Mouse (Mus musculus): Measurements from ENCODE around the gene Syt12.

Syt12 gene

DNA sequence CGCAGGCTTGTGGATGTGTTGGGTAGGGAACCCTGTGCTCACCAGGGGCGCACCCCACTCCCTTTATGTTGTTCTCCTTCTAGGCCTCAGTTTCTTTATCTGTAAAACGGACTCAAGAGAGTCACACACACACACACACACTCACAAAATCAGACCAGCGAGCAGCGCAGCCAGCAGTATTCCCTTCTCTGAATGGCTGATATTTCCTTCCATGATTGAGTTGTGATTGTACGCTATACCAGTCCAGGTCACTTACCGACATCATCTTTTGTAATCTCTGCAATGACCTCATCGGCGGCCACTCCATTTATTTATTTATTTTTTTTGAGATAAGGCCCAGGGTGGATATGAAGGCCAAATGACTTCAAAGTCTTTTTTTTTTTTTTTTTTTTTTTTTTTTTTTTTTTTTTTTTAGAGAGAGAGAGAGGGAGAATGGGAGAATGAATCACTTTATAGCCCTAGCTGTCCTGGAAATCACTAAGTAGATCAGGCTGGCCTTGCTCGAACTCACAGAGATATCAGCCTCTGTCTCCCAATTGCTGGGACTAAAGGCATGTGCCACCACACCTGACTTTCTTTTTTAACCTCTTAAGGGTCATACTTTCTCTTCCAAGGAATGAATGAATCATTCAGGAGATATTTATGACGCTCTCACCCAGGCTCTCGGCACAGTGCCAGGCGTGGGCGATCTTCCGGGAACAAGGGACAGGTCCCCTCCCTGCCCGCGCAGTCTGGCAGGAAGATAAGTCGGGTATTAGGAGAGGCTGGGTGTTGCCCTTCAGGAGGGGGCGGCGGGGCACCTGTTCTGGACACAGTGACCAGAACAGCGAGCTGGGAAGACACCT is at the start of gene Syt12:
Gene Syt12 (minus strand): TSS at position 103 of the 845 bp plus-strand sequence.
- DNase-seq (ENCODE audit: low spot score) = peak; percentile 56

DNA sequence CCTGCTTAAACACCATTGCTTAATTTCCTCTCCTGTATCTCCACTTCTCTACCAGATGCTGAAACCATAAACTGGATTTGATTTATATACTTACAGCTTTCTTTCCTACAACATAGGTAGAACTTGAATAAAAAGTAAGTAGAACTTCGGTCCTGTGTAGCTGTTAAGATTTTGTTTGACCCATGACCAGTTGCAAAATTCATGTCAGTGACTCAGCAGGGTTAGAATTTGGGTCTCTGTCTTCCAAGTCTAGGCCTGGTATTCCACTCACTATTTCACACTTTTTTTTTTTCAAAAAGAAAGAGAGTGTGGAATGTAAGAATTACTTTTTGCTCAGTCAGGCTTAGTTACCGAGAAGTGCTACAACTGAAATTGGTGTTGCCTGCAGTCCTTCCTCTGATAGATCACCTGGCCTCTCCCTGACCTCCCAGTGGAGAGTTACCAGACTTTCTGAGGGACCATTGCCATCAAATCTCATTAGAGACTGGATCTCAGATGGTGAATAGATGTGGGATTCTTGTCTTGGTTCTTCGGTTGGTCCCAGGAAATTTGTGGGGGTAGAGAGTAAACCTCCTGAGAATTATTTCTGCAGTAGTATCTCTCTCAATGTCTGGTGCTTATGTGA is 44.3 kb upstream of the Syt12 start:
- DNase-seq (ENCODE audit: low spot score) = no peak

DNA sequence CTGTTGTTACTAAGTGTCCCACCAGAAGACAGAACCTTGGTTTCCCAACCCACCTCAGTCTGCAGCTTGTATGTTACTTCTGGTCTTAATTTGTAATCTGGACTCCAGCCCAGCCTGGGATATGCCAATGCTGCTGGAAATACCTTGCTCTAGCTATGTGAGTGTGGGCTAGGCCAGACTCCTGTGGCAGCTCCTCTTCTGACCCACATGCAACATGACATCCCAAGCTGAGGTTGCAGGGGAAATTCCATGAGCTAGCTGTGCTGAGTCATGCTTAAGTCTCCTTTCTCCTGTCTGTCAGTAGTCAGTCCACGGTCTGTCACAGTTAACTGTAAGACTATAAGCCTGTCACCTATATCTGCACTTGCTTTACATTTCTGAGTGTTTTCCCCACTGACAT is 40.2 kb upstream of the Syt12 start:
- DNase-seq (ENCODE audit: low spot score) = no peak

DNA sequence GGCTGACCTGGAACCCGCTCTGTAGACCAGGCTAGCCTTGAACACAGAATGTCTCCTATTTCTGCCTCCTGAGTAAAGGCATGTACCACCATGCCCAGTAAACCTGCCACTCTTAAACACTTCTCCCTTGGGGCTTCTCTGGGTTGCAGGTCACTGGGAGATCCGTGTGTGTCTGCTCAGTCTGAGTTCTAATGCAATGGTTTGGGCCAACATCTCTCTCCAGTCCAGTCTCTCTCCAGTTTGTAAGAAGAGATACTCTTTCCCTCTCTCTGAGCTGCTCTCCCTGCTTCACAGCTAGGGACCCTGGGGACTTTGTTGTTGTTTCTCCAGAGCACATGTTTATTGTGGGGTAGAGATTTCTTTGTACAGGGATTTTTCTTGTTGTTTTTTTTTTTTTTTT is 39.0 kb upstream of the Syt12 start:
- DNase-seq (ENCODE audit: low spot score) = no peak

DNA sequence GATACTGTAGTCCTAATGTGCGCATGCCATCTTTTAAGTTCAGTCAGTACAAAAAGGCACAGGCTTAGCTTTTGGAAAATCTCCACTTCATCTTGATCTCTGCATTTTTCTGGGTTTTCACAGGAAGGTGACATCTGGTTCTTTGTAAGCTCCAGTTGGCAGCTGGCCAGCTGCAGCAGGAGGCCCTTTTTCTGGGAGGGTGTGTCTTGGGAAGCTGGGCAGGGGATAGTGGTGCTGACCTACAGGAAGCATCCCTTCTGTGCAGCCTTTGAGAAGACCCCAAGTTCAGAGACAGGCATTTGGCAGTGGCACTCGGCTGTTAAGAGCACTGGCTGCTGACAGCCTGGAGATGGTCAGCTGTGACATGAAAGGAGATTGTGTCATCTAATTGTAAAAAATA is 38.5 kb upstream of the Syt12 start:
- DNase-seq (ENCODE audit: low spot score) = no peak

DNA sequence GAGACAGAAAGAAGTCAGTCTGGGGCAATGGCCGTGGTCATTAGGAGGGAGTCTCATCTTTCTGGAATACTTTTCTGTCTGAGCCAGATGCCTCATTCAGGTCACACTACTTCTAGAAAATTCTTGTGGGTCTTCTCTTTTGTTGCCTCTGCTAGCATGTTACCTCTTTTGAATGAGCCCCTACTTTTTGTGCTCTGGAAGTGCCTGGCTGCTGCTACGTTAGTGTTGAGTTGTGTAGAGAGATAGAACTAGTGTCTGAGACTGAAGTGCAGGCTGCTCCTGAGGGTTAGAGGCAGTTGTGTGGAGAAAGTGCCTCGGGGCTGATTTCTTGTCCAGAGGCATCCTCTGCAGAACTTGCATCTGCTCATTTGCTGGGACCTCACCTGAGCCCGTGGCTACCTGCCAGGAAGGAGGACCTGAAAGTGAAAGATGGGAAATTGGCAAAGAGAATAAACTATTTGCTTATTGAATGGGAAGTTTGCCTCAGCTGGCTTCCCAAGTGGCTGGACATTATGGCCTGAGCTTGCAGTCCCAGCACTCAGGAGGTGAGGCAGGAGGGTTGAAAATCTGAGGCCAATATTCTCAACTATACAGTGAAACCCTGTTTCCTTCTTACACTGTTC is 36.1 kb upstream of the Syt12 start:
- no peak for DNase-seq (ENCODE audit: low spot score)

DNA sequence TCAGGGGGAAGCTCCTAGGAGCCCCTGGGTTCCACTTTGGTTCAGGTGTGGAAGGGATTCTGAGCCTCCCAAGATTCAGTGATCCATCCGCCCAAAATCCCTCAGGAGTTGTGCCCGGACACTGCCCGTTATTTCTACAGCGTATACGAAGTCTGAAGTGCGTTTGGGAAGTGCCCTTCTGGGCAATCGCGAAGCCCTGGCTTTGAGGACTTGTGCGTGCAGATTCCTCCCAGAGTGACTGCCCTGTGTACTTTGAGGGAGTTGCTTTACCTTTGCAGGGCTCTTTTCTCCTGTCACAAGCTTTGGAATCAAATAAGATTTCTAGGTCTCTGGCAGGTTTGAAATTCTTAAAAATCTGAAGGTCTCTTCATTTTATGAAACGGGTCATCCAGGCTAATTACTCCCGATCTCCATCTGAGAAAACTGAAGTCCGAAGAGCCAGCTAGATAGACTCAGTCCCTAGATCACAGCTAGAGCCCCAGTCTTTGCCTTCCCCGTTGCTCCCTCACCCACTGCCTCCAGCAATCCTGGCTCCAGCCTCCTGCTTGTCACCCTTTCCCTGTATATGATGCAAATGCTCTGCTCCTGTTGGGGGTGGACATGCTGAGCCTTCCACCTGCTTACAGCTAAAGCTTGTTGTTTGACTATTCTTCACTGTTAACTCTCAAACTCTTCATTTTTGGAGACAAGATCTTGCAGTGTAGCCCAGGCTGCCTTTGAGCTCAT is 34.0 kb upstream of the Syt12 start:
- DNase-seq (ENCODE audit: low spot score) = no peak

DNA sequence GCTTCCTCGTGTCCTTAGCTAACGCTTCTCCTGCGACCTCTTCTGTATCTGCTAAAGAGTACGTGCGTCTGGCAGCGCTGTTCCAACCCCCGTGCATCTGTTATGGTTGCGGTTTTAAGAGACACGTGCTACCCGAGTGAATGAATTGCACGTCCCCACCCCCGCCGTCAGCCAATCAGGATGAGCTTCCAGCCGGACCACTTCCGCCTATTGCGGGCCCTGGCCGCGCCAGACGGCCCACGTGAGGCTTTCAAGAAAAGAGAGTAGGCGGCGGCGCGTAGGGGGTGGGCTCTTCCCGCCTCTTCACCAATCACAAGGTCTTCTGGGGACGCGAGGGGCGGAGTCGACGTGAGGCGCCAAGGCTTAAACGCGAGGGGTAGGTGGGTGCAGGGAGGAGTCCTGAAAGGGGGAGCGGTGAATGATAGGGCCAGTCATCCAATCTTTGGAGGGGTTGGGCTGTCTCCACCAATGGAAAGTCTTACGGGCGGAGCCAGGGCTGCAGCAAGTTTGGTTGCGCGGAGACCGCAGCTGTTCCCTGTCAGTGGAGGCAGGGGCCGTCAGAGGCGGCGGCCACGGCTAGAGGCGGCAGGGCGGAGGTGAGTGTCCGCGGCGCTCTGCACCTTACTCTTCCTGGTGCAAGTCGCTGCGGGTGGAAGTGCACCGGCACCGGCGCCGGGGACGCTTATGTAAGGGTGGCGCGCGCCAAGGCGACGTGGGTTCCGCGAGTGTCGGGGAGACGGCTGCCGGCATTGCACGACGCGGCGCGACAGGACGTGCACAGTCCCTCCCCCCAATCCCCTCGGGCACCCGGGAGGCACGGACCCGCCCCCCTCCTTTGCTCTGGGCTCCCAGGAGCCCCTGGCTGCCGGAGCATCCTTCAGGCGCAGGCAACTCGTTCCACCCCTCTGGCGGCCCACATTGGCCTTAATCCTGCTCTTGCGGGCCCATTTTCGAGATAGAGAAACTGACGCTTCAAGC is 33.0 kb upstream of the Syt12 start, which contains the start of gene Pcx:
Gene Pcx (plus strand): TSS at position 487 of the 978 bp plus-strand sequence.
- DNase-seq (ENCODE audit: low spot score) = peak; percentile 100

DNA sequence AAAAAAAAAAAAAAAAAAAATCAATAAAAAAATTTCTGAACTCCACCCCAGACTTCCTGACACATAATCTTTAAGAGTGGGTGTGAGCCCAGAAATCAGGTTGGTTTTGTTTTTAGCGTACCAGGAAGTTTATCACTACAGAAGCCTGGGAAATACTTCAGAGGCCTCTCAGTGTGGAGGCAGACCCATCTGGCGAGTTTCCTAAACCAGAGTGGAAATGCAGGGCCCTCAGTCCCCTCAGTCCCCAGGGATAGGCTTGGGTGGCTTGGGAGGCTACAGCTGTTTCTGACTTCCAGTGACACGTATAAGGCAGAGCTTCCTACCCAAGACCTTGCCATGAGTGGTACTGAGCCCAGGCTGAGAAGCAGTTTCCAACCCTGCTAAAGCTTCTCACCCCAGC is 30.5 kb upstream of the Syt12 start:
- DNase-seq (ENCODE audit: low spot score) = no peak

DNA sequence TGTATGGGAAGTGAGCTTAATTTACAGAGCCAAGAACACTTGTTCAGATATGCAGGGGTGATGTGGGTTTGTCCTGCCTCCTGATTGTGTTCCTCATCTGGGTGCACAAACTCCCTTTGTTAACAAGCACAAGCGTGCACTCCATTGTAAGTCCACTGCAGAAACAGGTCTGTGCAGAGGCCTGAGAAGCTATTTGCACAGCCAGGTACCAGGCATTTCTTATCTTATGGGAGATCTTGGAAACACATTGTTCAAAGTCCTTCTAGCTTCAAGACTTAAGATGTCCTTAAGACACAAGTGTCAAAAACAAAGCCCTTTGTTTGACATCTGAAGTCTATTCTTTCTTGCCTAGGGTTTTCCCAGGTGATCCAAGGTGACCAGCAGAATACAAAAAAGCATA is 27.6 kb upstream of the Syt12 start:
- DNase-seq (ENCODE audit: low spot score) = no peak

DNA sequence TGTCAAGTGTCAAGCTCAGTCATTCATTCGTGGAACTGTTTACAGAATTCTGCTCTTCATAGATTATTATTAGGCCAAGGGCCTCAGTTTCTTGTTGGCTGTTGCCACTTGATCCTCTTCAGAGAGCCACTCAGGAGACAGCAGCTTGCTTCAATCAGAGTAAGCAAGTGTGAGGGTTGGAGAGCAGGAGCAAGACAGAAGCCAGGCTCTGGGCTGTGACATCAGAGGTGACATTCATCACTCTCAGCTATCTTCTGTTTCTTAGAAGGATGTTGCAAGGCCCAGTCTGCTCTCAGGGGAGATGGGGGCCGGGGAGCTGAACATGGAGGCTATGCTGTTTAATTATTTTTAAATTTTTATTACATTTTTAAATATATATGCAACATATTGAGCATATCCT is 25.5 kb upstream of the Syt12 start:
- DNase-seq (ENCODE audit: low spot score) = no peak

DNA sequence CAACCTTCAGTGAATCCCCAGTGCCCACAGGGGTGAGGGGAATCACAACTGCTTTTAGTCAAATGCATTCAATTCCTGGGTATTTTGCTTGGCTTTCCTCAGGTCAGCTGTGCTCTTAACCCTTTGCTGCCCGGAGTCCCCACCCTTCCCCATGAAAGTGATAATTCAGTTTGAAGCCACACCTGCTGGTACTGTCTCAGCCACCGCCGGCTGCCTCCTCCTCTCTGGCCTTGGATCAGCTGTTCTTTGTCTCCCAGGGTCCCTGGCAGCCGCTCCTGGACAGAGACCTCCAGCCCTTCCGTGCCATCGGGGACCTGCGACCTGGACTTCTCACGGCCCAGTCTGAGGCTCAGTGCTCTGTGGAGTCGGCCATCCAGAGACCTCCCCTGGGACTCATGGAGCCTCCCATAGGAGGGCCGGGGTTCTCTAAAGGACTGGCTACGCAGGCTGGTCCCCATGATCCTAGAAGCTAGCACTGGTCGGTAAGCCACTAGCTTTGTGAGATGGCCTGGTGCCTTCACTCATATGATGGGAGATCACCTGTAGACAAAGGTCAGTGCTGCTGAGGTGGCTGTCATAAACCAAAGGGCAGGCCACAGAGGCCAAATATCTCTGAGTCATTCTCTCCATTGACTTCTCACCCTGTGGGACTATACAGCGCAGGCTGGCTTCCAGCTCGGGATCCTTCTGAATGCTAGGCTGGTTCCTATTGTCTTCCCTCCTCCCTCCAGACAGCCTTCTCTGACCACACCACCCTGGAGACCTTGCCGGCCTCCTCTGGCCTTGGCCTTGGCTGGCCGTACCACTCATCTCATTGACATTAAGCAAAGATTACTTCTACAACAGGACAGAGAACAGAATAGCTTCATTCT is 21.1 kb upstream of the Syt12 start, which contains the start of gene 2010003K11Rik:
Gene 2010003K11Rik (minus strand): TSS at position 522 of the 872 bp plus-strand sequence.
- peak; percentile 73 for DNase-seq (ENCODE audit: low spot score)

DNA sequence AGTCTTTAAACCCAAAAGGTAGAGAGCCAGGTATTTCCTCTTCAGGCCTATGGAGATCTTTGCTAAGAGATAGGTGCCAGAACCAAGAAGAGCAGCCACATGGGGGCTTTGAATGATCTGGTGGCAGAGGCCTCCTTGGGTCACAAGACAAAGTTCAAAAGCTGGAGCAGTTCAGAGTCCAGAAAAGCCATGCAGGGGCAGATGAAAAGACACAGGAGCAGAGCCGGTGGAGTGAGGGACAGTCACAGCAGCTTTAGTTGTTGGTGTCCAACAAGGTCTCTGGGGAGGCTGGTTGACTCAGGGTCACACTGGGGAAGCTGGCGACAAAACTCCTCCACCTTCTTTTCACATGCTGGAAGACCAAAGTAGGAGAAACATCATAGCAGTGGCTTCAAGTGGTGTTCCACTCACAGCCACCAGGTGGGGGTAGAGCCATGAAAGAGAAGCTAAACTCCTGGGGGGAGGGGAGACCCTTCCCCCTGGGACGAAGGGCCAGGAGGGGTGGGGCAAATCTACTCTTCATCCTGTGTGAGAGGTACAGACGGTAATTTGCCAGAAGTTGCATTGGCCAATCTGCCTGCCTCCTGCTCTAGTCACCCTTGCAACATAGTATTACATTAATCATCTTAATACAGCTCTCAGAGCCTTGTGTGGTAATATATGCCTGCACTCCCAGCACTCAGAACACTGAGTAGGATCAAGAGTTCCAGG is 20.2 kb upstream of the Syt12 start:
- DNase-seq (ENCODE audit: low spot score) = no peak

DNA sequence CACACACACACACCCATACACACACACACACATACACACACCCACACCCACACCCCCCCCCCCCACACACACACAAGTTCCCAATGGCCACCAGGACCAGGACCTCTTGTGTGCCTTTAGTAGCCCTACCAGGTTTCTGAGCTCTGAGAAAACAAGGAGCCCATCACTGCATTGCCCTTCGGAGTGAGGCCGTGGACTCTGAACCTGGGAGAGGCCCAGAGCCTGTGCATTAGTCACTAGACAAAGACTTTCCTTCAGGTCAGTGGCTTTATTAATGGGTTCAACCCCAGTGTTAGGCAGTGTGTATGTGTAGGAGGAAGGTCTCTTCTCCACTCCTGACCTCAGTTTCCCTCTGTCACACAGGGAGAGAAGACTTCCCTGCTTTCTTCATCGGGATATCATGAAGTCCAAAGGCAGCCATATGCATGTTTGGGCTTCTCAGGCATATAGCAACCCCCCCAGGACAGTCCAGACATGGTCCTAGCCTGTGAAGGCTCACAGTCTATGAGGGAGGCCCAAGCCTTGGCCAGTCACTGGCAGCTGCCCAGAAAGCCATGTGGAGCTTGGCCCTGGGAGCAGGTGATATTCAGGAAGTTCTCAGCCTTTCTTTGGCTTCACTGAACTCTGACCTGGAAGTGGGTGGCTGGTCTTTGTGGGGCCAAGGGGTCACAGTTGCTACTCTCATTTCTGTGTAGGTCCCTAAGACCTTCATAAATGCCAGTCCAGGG is 19.5 kb upstream of the Syt12 start:
- no peak for DNase-seq (ENCODE audit: low spot score)

DNA sequence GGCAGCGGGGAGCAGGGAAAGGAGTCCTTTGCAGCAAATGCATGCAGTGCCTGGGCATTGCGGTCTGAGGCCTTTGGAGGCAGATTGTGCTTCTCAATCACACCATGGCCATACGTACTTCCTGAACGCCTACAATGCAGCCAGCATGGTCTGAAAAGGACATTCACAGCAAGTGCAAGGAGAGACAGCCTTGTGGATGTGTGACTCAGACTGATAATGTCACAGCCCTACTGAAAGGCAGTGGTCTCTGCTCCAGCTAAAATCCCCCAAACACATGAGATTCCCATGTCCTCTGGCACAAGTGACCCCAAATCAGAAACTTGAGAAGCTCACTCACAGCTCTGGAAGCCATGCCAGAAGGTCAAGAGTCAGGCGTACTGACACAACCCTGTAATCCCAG is 18.6 kb upstream of the Syt12 start:
- DNase-seq (ENCODE audit: low spot score) = no peak

DNA sequence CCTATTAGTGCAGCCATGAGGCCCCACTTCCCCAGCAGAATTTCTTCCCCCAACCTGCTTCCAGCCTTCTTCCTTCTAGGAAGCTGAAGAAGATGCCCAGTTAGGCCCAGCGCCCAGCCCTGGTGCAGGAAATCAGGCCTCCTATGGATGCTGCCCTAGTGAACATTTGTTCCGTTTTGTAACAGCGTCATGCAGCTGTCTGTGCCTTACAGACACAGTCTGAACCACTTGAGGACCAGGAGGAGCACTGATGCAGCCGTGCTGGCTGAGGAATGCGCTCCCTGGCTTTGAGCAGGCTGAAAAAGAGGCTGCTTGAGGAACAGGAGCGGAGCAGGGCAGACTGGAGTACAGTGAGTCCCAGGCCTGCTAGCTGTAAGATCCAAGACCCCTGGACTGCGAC is 17.5 kb upstream of the Syt12 start:
- no peak for DNase-seq (ENCODE audit: low spot score)

DNA sequence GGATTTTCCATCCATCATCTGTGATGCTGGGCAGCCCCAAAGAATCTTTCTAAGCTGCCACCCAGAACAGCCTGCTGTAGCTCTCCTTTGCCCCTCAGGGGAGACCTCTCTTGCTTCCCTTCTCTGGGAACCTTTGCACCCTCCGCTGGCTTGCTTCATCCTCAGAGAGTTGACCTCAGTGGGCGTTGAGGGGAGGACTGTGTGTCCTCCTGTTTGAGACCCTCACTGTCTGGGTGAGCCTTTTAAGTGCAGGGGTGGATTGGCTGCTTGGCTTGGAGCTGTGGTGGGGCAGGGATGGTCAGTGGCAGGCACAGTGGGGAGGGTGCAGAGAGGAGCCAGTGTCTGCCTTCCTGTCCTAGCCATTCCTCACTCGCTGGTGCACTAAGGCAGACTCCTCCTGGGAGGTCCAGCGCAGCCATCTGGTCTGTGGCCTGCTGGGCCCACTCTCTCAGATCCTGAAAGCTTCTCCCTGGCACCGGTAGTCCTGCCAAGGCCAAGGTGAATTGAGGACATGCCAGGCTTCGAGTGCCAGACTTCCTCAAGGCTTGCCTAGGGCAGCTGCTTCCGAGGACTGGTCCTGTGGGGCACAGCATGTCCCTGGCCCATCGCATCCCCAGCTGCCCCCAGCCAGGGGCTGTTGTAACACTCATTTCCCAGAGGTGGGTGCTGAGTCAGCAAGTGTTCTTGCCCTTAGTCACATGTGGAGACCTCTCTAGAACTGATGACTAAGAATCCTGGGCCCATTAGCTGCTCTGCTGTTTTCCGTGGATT is 15.5 kb upstream of the Syt12 start:
- DNase-seq (ENCODE audit: low spot score) = peak; percentile 47

DNA sequence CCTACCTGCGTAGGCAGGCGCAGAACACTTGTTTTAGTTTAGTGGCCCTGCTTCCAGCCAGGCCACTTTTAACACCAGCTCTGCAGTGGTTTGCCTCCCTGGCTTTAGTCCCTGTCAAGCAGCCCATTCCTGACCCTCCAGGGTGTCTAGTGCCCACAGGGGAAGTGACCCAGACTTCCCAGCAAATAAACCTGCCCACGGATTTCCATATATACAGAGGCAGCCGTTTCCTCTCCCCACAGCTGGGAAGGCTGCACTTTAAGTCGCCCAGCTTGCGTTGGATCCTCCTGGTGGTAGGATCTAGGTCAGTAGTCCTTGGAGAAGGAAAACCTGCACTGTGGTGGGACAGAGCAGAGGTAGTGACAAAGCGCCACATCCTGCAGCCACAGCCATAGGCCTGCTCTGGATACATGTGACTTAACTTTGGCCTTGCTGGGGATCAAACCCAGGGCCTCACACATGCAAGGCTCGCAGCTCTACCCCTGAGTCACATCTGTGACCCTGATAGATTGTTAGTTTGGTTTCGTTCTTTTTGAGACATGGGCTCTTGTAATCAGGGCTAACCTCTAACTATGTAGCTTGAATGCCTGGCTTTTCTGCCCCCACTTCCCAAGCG is 13.9 kb upstream of the Syt12 start:
- no peak for DNase-seq (ENCODE audit: low spot score)

Data from ovary, adult 18-20 months (tissue).